Mouse (Mus musculus) ovary, adult 18-20 months (tissue): ENCODE measurements around the gene Pck1.

ENCODE experiments used
- DNase-seq: peaks from one replicate; pipeline ENCODE4 v3.0.0; 2022; ENCODE audit warnings: low spot score, mixed read lengths

The Pck1 gene

GRCm38 (mm10) chr2:173204671-173205070, 51.8 kb downstream of the Pck1 start:
- DNase-seq = no peak

- no peak for DNase-seq
These were observed 52.8 kb downstream of the Pck1 start for GRCm38 (mm10) chr2:173205563-173206099.

GRCm38 (mm10) chr2:173207051-173207450, 54.2 kb downstream of the Pck1 start:
- DNase-seq = no peak
